8 mouse cellular contexts compared by ENCODE assay signal in the genomic region with DNA sequence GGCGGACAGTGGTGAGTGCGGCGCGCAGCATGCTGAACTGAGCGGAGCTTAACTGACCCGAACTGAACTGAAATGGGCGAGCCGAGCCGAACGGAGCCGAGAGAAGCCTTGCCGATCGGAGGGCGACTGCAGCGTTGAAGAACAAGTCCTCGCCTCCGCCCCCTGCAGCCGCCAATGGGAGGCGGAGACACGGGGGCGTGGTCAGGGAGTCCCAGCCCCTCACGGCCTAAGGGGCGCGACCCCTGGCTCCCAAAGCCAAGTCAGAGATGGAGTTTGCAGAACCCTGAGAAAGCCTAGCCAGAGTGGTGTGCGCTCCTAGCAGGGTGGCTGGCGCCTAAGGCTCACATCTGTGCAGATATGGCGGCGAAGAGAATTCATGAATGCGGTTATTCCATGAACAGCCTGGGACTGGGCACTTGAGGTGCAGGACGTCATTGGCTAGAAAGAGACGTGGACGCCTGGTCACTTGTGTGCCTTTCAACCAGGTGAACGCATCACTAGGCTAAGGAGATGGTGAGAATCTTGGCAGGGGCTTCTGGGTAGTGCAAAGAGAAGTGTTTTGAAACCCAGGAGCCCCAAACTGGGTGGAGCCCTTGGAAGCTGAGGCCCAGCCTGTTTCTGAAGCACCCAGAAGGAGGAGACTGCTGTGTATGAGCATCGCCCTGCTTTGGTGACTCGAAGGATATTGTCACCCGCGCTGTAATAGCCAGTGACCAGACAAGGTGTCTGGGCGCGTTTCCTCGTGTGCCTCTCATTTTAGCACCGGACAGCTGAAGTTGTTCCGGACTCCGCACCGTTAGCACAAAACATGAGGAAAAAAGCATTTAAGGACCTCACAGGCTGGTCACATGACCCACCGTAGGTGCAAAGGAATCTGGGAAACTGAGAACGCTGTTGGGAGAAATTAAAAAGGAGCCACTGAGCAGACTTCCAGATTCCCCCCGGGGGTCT. TPM values are rescaled to one million over a fixed set of nuclear protein-coding genes. Genes with fewer than 3 reads are reported as not detected.
A peak's percentile ranks its signal among the peaks of the same experiment; 100 is the strongest.
DNase-seq lines count a peak whose midpoint lies in the region; ATAC-seq lines count a peak whose summit lies in the region.

A gene (minus strand): TSS at position 374 of the 951 bp plus-strand sequence.

- H3K4me2 ChIP-seq in hindbrain, embryonic 11.5 days (replicated peaks; ENCODE audit: low read depth, low read length), result peak within 1 kb of the TSS; percentile 99

- no peaks in the 10 kb centered on the region for H3K27me3 ChIP-seq in hindbrain, embryonic 11.5 days (ENCODE audit: control insufficient read depth, insufficient read depth, low read length)

- peak; percentile 83 for ATAC-seq in hindbrain, embryonic 11.5 days (ENCODE audit: low FRiP score)

- H3K27ac ChIP-seq in hindbrain, embryonic 11.5 days (ENCODE audit: low read depth, low read length), result peak within 1 kb of the TSS; percentile 58; the same call in 1 of the 2 replicates

- 5% methylated on average over 46 of the region's 47 CpGs for WGBS in hindbrain, embryonic 11.5 days

- DNase-seq in MN1 (ENCODE audit: low spot score), result peak; percentile 82
- peak; percentile 65 for DNase-seq in cerebellum, adult 9-10 months
- peak; percentile 53 to 79 for DNase-seq in frontal cortex, adult 2 months (ENCODE audit: extremely low spot score in 1 of 2, low spot score in 1 of 2)
- DNase-seq in hindbrain, embryonic 11.5 days (ENCODE audit: low spot score), result peak; percentile 87
- peak; percentile 77 to 82 for DNase-seq in layer of hippocampus, postnatal 10 days (ENCODE audit: low spot score in 2 of 2)
- peak; percentile 94 for DNase-seq in lung, postnatal 10 days
- DNase-seq in ovary, postnatal 36 days (ENCODE audit: low spot score), result peak; percentile 88
- DNase-seq in thymus, postnatal 25 days, result peak; percentile 86

- no peaks in the 10 kb centered on the region for H3K9me3 ChIP-seq in hindbrain, embryonic 11.5 days (ENCODE audit: control insufficient read depth, low read length)

- H3K4me1 ChIP-seq in hindbrain, embryonic 11.5 days (replicated peaks; ENCODE audit: control insufficient read depth, insufficient read depth, low read length), result no peaks in the 10 kb centered on the region

- H3K9ac ChIP-seq in hindbrain, embryonic 11.5 days (ENCODE audit: low read depth, low read length), result peak within 1 kb of the TSS; percentile 75

- peak within 1 kb of the TSS; percentile 70 for H3K4me3 ChIP-seq in hindbrain, embryonic 11.5 days (ENCODE audit: low read depth, low read length)

- H3K36me3 ChIP-seq in hindbrain, embryonic 11.5 days (ENCODE audit: control insufficient read depth, insufficient read depth, low read length), result no peaks in the 10 kb centered on the region

RNA-seq across cellular contexts. Expression of the gene that starts here (rescaled TPM):
- 199 and 205 TPM in 2 replicates for polyA plus RNA-seq in frontal cortex, adult 2 months (2012; rRNA removed)
- 36.0 and 63.3 TPM in 2 replicates for polyA plus RNA-seq in hindbrain, embryonic 11.5 days (2014; fragmentation: Nextera tagmentation; extraction: Ambion mirVana)
- 10 to 100 TPM; 90.7 to 93.9 TPM for total RNA-seq in layer of hippocampus, postnatal 10 days (2021)

Comparison
In these comparisons a context has a peak if more than half of its experiments do, and no peak if none do; other contexts are left out.
1. Peak in every context shown above with its lines: DNase-seq, ATAC-seq, H3K4me3 ChIP-seq and H3K27ac ChIP-seq.